Mouse (Mus musculus) right cerebral cortex, adult 18-20 months (tissue): ENCODE results near the gene 0610030E20Rik.

ENCODE experiments used
- DNase-seq: peaks from one replicate; pipeline ENCODE4 v3.0.0; 2022; ENCODE audit warnings: mixed read lengths

0610030E20Rik gene

GRCm38 (mm10) chr6:72350214-72350613 lies 3.1 kb downstream of the 0610030E20Rik start:
- DNase-seq, result no peak

GRCm38 (mm10) chr6:72352636-72353405 lies 5.7 kb downstream of the 0610030E20Rik start:
- DNase-seq, result no peak

DNA sequence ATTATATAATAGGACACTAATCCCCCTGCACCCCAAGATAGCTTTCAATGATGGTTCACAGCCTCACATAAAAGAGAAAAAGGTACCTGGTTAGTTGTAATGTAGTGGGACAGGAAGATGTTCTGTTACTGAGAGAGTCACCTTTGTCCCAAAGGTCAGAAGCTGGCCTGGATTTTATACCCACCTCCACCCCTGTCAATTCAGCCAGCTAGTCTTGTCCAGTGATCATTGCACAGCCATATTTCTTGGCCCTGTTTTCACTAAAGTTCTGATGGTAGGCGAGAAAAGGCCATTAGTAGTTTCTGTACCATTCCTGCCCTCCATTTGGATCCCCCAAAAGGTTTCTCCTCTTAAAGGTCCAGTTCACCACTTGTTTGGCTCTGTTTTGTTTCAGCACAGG lies 6.9 kb downstream of the 0610030E20Rik start:
- DNase-seq, result no peak

- DNase-seq, result peak; percentile 79
These were observed 8.2 kb downstream of the 0610030E20Rik start, which contains the start of gene Tmem150a for GRCm38 (mm10) chr6:72355066-72355911. Tmem150a (plus strand) TSS chr6:72355447.

DNA sequence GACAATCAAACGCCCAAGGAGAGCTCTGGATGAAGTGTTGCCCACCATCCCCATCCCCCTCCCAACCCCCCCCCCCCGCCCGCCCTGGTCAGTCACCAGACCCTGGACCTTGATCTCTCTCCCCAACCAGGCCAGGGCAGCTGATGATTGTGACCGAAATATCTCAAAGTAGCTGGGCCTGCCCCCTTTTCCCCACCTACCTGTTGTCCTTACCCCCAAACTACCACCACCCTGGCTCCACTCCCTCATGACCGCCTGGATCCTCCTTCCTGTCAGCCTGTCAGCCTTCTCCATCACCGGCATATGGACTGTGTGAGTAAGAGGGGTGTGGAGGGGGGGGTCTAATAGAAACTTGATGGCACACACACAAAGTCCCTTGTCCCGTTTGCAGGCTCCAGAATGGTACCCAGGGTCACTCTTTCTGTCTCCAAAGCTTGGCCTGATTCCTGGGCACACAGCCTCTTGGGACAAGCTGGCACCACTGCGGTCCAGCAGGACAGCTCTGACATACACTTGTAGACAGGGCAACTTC lies 8.9 kb downstream of the 0610030E20Rik start:
- DNase-seq, result no peak

- DNase-seq, result no peak
These were observed 10.3 kb downstream of the 0610030E20Rik start for GRCm38 (mm10) chr6:72357164-72358079.

- DNase-seq, result no peak
These were observed 11.1 kb downstream of the 0610030E20Rik start for GRCm38 (mm10) chr6:72358086-72358764.

DNA sequence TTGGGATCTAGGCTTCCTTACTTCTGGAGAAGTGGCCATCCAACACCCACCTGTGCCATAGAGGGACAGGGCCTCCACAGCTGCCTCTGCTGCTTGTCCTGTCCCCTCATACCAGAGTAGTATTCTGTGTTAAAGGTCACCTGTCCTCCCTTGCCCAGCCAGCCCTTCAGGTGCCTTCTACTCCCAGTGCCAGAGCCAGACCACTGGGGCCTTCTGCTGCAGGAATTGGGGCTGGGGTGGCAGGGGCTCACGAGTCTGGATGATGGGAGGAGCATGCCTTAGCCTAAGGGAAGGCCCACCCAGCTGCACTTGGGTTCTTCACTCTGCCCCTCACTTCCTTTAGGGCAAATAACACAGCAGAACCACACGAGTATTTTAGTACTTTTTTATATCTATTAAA lies 12.2 kb downstream of the 0610030E20Rik start:
- no peak for DNase-seq

- DNase-seq, result no peak
These were observed 12.9 kb downstream of the 0610030E20Rik start for GRCm38 (mm10) chr6:72359891-72360598.

- no peak for DNase-seq
These were observed 13.4 kb downstream of the 0610030E20Rik start for GRCm38 (mm10) chr6:72360599-72360935.

DNA sequence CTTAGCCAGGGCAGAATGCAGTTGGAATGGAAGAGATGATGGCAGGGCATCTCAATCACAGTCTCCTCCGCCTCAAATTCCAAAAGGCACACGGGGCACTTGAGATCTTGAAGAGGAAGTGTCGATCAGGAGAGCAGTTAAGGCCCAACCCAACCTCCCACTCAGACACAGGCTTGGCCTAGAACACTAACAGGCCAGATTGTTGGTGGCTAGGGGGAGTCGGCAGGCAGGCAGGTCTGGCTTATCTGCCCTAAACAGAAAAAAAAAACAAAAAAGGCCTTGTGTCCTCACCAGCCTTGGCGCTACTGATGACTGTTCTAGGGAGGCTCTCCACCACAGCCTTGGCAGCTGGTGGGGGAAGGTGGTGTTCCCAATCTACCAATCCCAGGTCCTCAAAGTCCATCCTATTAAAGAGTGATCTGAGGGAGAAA lies 14.0 kb downstream of the 0610030E20Rik start:
- no peak for DNase-seq

DNA sequence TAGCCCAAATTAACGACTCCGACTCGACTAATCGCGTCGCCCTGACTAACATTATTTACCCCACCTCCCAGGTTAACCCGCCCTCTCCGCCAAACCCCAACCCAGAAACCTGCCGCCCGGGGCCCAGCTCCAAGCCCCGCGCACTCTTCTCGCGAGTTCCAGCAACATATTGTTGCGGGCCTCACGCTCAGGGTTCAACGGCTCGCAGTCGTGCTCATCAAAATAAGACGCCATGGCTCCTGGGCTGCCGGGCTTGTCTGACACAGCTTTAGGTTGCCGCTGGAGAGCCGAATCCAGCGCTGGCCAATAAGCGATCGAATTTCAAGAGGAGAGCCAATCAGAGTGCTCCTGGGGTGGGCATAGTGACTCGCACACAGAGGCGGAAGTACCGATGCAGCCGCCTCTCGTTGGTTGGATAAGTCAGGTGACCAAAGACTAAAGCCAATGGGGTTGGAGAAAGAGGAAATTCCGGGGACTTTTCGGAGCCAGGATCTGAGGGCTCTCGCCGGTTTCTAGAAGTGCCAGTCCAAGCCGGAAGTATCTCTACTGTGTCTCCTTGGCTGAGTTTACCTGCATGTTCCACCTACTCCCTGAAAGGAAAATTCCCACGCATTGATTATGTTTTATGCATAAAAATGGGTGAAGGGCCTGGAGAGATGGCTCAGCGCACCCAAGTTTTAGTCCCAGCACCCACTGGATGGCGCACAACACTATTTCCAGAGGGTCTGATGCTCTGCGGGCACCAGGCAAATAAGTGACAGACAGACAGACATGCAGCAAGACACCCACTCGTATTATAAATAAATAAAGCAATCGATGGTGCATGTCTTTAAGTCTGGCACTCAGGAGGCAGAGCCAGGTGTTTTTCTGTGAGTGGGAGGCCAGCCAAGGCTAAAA lies 15.3 kb downstream of the 0610030E20Rik start:
- DNase-seq, result peak; percentile 97

GRCm38 (mm10) chr6:72364009-72364408 lies 16.9 kb downstream of the 0610030E20Rik start:
- no peak for DNase-seq

- DNase-seq, result no peak
These were observed 17.9 kb downstream of the 0610030E20Rik start for GRCm38 (mm10) chr6:72364985-72365384.

DNA sequence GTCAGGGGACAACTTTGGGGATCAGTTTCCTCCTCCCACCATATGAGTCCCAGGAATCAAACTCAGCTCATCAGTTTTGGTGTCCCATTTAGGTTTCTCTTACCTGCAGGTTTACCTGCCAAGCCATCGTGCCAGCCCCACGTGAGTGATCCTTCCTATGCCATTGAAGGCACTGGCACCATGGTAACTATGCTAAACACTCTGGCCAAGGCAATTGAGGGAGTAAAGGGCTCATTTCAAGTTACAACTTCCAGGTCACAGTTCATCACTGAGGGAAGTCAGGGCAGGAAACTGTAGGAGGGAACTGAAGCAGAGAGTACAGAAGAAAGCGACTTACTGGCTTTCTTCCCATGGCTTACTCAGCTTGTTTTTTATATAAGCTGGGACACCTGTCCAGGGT lies 19.2 kb downstream of the 0610030E20Rik start:
- DNase-seq, result no peak

- no peak for DNase-seq
These were observed 19.8 kb downstream of the 0610030E20Rik start, which contains the start of gene Rnf181 for GRCm38 (mm10) chr6:72366844-72367443. Rnf181 (minus strand) TSS chr6:72366956.

DNA sequence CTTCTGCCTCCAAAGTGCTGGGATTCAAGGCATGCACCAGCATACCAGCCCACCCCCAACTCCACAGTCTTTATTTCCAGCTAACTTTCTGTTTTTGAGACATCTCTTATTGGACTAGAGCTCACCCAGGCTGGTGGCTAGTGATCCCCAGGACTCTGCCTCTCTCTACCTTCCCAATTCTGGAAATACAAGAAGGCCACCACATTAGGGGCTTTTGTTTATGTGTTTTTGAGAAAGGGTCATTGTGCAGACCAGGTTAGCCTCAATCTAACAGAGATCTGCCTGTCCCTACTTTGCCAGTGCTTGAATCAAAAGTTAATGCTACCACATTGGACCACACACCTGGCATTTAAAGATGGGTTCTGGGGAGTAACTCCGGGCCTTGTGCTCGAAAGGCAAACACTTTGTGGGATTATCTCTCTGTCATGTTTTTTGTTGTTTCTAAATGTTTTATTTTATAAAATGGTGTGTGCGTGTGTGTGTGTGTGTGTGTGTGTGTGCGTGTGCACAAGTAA lies 20.4 kb downstream of the 0610030E20Rik start:
- DNase-seq, result no peak

DNA sequence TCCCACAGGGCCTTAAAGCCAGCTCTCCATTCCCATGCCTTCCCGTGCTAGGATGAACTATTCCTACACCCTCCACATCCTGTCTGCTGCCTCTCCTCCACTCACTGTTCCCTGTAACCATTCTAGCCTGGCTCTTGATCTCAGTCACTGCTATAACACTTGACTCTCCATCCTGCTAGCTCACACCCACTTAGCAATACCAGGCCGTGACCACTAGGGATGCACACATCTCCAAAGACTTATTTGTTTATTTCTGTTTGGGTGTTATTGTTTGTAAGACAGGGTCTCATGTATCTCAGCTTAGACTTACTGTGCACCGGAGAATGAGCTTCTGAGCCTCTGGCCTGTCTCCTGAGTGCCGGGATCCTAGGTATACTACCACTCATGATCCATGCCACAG lies 22.4 kb downstream of the 0610030E20Rik start:
- no peak for DNase-seq

DNA sequence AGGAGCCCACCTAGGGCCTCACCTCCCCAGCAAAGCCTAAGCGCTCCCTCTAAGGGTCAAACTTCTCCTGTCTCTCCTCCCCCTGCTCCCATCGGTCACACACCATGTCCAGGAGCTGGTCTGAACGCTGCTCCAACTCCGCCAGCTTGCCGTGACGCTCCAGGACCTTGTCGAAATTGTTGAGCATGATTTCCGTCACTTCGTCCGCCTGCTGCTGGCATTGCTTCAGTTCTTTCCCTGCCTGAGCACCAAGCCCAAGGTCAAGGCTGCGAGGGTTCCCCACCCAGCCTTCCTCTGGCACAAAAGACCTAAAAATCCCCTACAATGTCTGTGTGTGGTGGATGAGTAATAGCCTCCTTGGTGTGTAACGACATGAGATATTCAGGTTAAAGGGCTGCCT lies 23.0 kb downstream of the 0610030E20Rik start:
- DNase-seq, result no peak
